Mouse (Mus musculus): ENCODE results near the gene Ccer2. TPM values are rescaled to one million over a fixed set of nuclear protein-coding genes. Genes with fewer than 3 reads are reported as not detected.

Gene Ccer2
- total and polyA plus RNA-seq, 3 experiments, result 0.11 TPM; not detected in 2

DNA sequence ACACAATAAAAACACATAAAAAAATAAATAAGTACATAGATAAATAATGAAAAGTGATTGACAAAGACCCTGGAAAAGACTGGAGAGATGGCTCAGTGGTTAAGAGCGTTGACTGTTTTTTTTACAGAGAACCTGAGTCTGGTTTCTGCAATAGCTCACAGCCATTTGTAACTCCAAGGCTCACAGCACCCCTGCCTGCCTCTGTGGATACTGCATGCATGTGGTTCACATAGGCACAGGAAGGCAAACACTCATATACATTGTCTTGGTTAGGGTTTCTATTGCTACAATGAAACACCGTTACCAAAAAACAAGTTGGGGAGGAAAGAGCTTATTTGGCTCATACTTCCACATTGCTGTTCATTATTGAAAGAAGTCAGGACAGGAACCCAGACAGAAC lies 40.4 kb upstream of the Ccer2 start:
- Histone ChIP-seq H3K4me1 (ENCODE audit: control insufficient read depth in 1 of 2, insufficient read depth in 2 of 2, low read length in 2 of 2) (no peaks in the 10 kb centered on the region), H3K27ac (ENCODE audit: control insufficient read depth, low read depth, low read length) (no peak overlapping the region), H3K36me3 (ENCODE audit: control insufficient read depth in 1 of 2, insufficient read depth in 2 of 2, low read length in 2 of 2) (no peaks in the 10 kb centered on the region), H3K4me3 (ENCODE audit: control insufficient read depth in 1 of 2, insufficient read depth in 1 of 2, low read depth in 2 of 2, low read length in 2 of 2) (no peak overlapping the region), H3K27me3 (ENCODE audit: control insufficient read depth in 1 of 2, insufficient read depth in 2 of 2, low read length in 2 of 2) (no peaks in the 10 kb centered on the region; a peak in 1 of 4 replicates), H3K79me2 (ENCODE audit: control insufficient read depth, insufficient read depth, low read length, poor library complexity) (no peaks in the 10 kb centered on the region), H3K9me3 (replicated peaks; ENCODE audit: insufficient read depth, low read length) (no peaks in the 10 kb centered on the region), H3K9ac (ENCODE audit: control insufficient read depth, low read depth, low read length, poor library complexity, severe bottlenecking) (no peak overlapping the region)
- DNase-seq (ENCODE audit: low read depth, low spot score), result no peak
- no peak for TF ChIP-seq TBP (IDR thresholded peaks at IDR 0.05; ENCODE audit: low read depth, low read length)
- TF ChIP-seq HCFC1 (IDR thresholded peaks at IDR 0.05; ENCODE audit: low read depth, low read length), result no peak
- TF ChIP-seq ZNF384 (IDR thresholded peaks at IDR 0.05; ENCODE audit: low read depth, low read length), result no peak
- TF ChIP-seq BHLHE40 (IDR thresholded peaks at IDR 0.05; ENCODE audit: borderline replicate concordance, low read depth, low read length), result no peak
- no peak for TF ChIP-seq JUND (IDR thresholded peaks at IDR 0.05; ENCODE audit: low read depth, low read length)
- TF ChIP-seq ELF1 (IDR thresholded peaks at IDR 0.05; ENCODE audit: low read depth, low read length), result no peak
- no peak for TF ChIP-seq NELFE (IDR thresholded peaks at IDR 0.05; ENCODE audit: low read depth, low read length)
- no peak for TF ChIP-seq MYC (IDR thresholded peaks at IDR 0.05; ENCODE audit: low read depth, low read length)
- no peak for TF ChIP-seq POLR2A (IDR thresholded peaks at IDR 0.05; ENCODE audit: control insufficient read depth in 1 of 2, insufficient read depth in 1 of 2, low read depth in 1 of 2, low read length in 2 of 2, poor library complexity in 1 of 2)
- no peak for TF ChIP-seq POLR2AphosphoS5 (IDR thresholded peaks at IDR 0.05; ENCODE audit: borderline replicate concordance, low read depth, low read length)
- TF ChIP-seq ZKSCAN1 (IDR thresholded peaks at IDR 0.05; ENCODE audit: low read depth, low read length), result no peak
- no peak for TF ChIP-seq CHD1 (IDR thresholded peaks at IDR 0.05; ENCODE audit: low read depth, low read length)
- no peak for TF ChIP-seq GATA1 (IDR thresholded peaks at IDR 0.05; ENCODE audit: low read depth, low read length)
- no peak for TF ChIP-seq ETS1 (IDR thresholded peaks at IDR 0.05; ENCODE audit: low read depth, low read length)
- TF ChIP-seq GABPA (IDR thresholded peaks at IDR 0.05; ENCODE audit: low read depth, low read length), result no peak
- no peak for TF ChIP-seq RCOR1 (IDR thresholded peaks at IDR 0.05; ENCODE audit: low read depth, low read length)
- TF ChIP-seq MYB (IDR thresholded peaks at IDR 0.05; ENCODE audit: low read depth, low read length), result no peak
- TF ChIP-seq EP300 (IDR thresholded peaks at IDR 0.05; ENCODE audit: low read depth in 1 of 2, low read length in 2 of 2), result no peak
- TF ChIP-seq RAD21 (IDR thresholded peaks at IDR 0.05; ENCODE audit: low read depth, low read length), result no peak
- no peak for TF ChIP-seq MAZ (IDR thresholded peaks at IDR 0.05; ENCODE audit: low read depth, low read length)

DNA sequence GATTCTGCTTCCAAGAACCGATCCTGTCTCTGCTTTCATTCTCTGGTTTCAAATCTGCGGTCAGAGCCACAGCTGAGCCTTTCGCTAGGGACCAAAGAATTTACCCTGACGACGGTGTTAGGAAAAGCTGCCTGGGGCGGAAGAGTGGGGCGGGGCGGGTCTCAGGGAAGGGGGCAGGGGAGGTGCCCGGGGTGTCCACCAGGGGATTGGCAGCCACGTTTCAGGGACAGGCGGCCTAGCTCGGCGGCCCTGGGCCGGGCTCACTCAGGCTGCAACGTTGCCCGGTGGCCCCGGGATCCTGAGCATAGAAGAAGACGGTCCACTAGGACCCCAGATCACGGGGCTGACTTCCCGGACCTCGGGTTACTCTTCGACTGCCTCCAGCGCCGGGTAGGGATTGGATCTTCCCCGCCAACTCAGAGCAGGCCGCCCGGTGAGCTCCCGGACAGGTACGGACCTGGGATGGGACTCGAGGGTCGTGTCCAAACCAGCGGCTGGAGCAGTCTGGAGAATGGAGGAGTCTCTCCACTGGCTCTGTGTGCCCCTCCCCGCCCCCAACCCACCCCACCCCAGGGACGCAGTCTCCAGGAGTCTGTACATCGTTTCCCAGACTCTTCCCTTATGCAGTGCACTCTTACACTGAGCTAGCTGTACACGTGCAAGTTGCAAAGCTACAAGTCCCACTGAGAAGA lies 39.2 kb upstream of the Ccer2 start, which contains the start of gene Fbxo17:
Gene Fbxo17 (plus strand): TSS at position 215 of the 692 bp plus-strand sequence.
- no peaks in the 10 kb centered on the region for H3K4me1 ChIP-seq (ENCODE audit: control insufficient read depth in 1 of 2, insufficient read depth in 2 of 2, low read length in 2 of 2)
- no peak within 1 kb of the TSS for H3K27ac ChIP-seq (ENCODE audit: control insufficient read depth, low read depth, low read length)
- no peak within 1 kb of the TSS for H3K9ac ChIP-seq (ENCODE audit: control insufficient read depth, low read depth, low read length, poor library complexity, severe bottlenecking)
- no peak for TF ChIP-seq CTCF (IDR thresholded peaks at IDR 0.05 in 2 of 3, conservative IDR thresholded peaks at IDR 0.05 in 1 of 3; ENCODE audit: control insufficient read depth in 1 of 3, insufficient read depth in 1 of 3, low read depth in 2 of 3, low read length in 3 of 3, poor library complexity in 1 of 3, severe bottlenecking in 1 of 3)
- no peak for TF ChIP-seq BHLHE40 (IDR thresholded peaks at IDR 0.05; ENCODE audit: borderline replicate concordance, low read depth, low read length)
- no peak for TF ChIP-seq HCFC1 (IDR thresholded peaks at IDR 0.05; ENCODE audit: low read depth, low read length)
- no peak for TF ChIP-seq TCF12 (IDR thresholded peaks at IDR 0.05; ENCODE audit: low read depth, low read length)
- TF ChIP-seq MXI1 (IDR thresholded peaks at IDR 0.05; ENCODE audit: low read depth, low read length), result no peak
- no peak for TF ChIP-seq MAZ (IDR thresholded peaks at IDR 0.05; ENCODE audit: low read depth, low read length)
- TF ChIP-seq ELF1 (IDR thresholded peaks at IDR 0.05; ENCODE audit: low read depth, low read length), result no peak
- TF ChIP-seq MYB (IDR thresholded peaks at IDR 0.05; ENCODE audit: low read depth, low read length), result no peak
- TF ChIP-seq ETS1 (IDR thresholded peaks at IDR 0.05; ENCODE audit: low read depth, low read length), result no peak
- no peak for TF ChIP-seq GABPA (IDR thresholded peaks at IDR 0.05; ENCODE audit: low read depth, low read length)
- no peak for TF ChIP-seq ZKSCAN1 (IDR thresholded peaks at IDR 0.05; ENCODE audit: low read depth, low read length)
- TF ChIP-seq KAT2A (conservative IDR thresholded peaks at IDR 0.05; ENCODE audit: low read depth, low read length), result no peak
- no peak for TF ChIP-seq SMC3 (IDR thresholded peaks at IDR 0.05; ENCODE audit: low read depth, low read length)
- TF ChIP-seq ZNF384 (IDR thresholded peaks at IDR 0.05; ENCODE audit: low read depth, low read length), result no peak
- no peak for TF ChIP-seq POLR2AphosphoS2 (IDR thresholded peaks at IDR 0.05; ENCODE audit: low read length)
- no peak for TF ChIP-seq TAL1 (IDR thresholded peaks at IDR 0.05; ENCODE audit: low read length)
- no peak for TF ChIP-seq MAX (IDR thresholded peaks at IDR 0.05; ENCODE audit: low read length)
- no peaks in the 10 kb centered on the region for H3K36me3 ChIP-seq (ENCODE audit: control insufficient read depth in 1 of 2, insufficient read depth in 2 of 2, low read length in 2 of 2)
- H3K4me3 ChIP-seq (ENCODE audit: control insufficient read depth in 1 of 2, insufficient read depth in 1 of 2, low read depth in 2 of 2, low read length in 2 of 2), result no peak within 1 kb of the TSS
- DNase-seq (ENCODE audit: low read depth, low spot score), result no peak
- no peaks in the 10 kb centered on the region for H3K9me3 ChIP-seq (replicated peaks; ENCODE audit: insufficient read depth, low read length)
- H3K79me2 ChIP-seq (ENCODE audit: control insufficient read depth, insufficient read depth, low read length, poor library complexity), result no peaks in the 10 kb centered on the region
- H3K27me3 ChIP-seq (ENCODE audit: control insufficient read depth in 1 of 2, insufficient read depth in 2 of 2, low read length in 2 of 2), result no peaks in the 10 kb centered on the region; a peak in 1 of 4 replicates

All from MEL (cell line).